Mouse (Mus musculus): ENCODE measurements around the gene Tmem176b.
"Not testable (repeated sequence)": the region's sequence is repeated elsewhere in the genome, so short reads cannot be mapped to it uniquely, and the experiment has no call there.

Gene Tmem176b

GRCm38 (mm10) chr6:48842111-48842842 lies 981 bp upstream of the Tmem176b start:
- DNase-seq (ENCODE audit: low read depth, low spot score), result no peak

- peak; percentile 10 for DNase-seq (ENCODE audit: low read depth, low spot score)
Observed at GRCm38 (mm10) chr6:48840371-48840969, 826 bp downstream of the Tmem176b start, which contains the start of gene Tmem176a. Gene Tmem176a, plus strand, starts transcription at chr6:48840919.

GRCm38 (mm10) chr6:48838321-48839080 lies 2.8 kb downstream of the Tmem176b start:
- DNase-seq (ENCODE audit: low read depth, low spot score), result no peak

- no peak for DNase-seq (ENCODE audit: low read depth, low spot score)
Observed at GRCm38 (mm10) chr6:48837516-48837915, 3.8 kb downstream of the Tmem176b start.

GRCm38 (mm10) chr6:48836146-48836545 lies 5.2 kb downstream of the Tmem176b start:
- DNase-seq (ENCODE audit: low read depth, low spot score), result no peak

- DNase-seq (ENCODE audit: low read depth, low spot score), result no peak
Observed at GRCm38 (mm10) chr6:48835241-48835640, 6.1 kb downstream of the Tmem176b start.

GRCm38 (mm10) chr6:48833515-48833914 lies 7.8 kb downstream of the Tmem176b start:
- DNase-seq (ENCODE audit: low read depth, low spot score), result no peak

GRCm38 (mm10) chr6:48832426-48832825 lies 8.9 kb downstream of the Tmem176b start:
- DNase-seq (ENCODE audit: low read depth, low spot score), result no peak

- no peak for DNase-seq (ENCODE audit: low read depth, low spot score)
Observed at GRCm38 (mm10) chr6:48831141-48831540, 10.2 kb downstream of the Tmem176b start.

GRCm38 (mm10) chr6:48830241-48830640 lies 11.1 kb downstream of the Tmem176b start:
- DNase-seq (ENCODE audit: low read depth, low spot score), result no peak

GRCm38 (mm10) chr6:48829651-48830050 lies 11.6 kb downstream of the Tmem176b start:
- DNase-seq (ENCODE audit: low read depth, low spot score), result no peak

- DNase-seq (ENCODE audit: low read depth, low spot score), result no peak
Observed at GRCm38 (mm10) chr6:48828976-48829375, 12.3 kb downstream of the Tmem176b start.

- DNase-seq (ENCODE audit: low read depth, low spot score), result no peak
Observed at GRCm38 (mm10) chr6:48825016-48825415, 16.3 kb downstream of the Tmem176b start.

- not testable (repeated sequence) for DNase-seq (ENCODE audit: low read depth, low spot score)
Observed at GRCm38 (mm10) chr6:48821991-48822785, 19.1 kb downstream of the Tmem176b start.

GRCm38 (mm10) chr6:48817815-48818214 lies 23.5 kb downstream of the Tmem176b start:
- DNase-seq (ENCODE audit: low read depth, low spot score), result peak; percentile 79

- DNase-seq (ENCODE audit: low read depth, low spot score), result no peak
Observed at GRCm38 (mm10) chr6:48815013-48815412, 26.3 kb downstream of the Tmem176b start.

- no peak for DNase-seq (ENCODE audit: low read depth, low spot score)
Observed at GRCm38 (mm10) chr6:48809494-48810219, 31.6 kb downstream of the Tmem176b start.

- DNase-seq (ENCODE audit: low read depth, low spot score), result no peak
Observed at GRCm38 (mm10) chr6:48806746-48807145, 34.5 kb downstream of the Tmem176b start.

GRCm38 (mm10) chr6:48804346-48804745 lies 37.0 kb downstream of the Tmem176b start:
- no peak for DNase-seq (ENCODE audit: low read depth, low spot score)

- no peak for DNase-seq (ENCODE audit: low read depth, low spot score)
Observed at GRCm38 (mm10) chr6:48803406-48804051, 37.8 kb downstream of the Tmem176b start.

All from forelimb bud, embryonic 11.5 days (tissue).